Mouse (Mus musculus) heart, embryonic 15.5 days (tissue): ENCODE data around the gene Usp2. TPM values are rescaled to one million over a fixed set of nuclear protein-coding genes. Genes with fewer than 3 reads are reported as not detected.

Experiments used
- ATAC-seq: fragments of 200-750 bp; cut with Nextera tagmentation; replicated peaks from 2 replicates; pipeline ENCODE4 v1.8.0; 2017; ENCODE audit warnings: low read depth, moderate TSS enrichment; ENCODE audit not compliant: insufficient number of reproducible peaks, insufficient read depth, low FRiP score
- H3K27ac ChIP-seq: fragments of 300-500 bp; sonication (generic); 2 replicates; pipeline ENCODE4 v1.5.1; 2015; ENCODE audit warnings: mild to moderate bottlenecking, inconsistent platforms
- H3K27me3 ChIP-seq: fragments of 300-500 bp; sonication (generic); 2 replicates; pipeline ENCODE4 v1.6.1; 2015; ENCODE audit warnings: inconsistent platforms
- H3K36me3 ChIP-seq: fragments of 300-500 bp; sonication (generic); 2 replicates; pipeline ENCODE4 v1.6.1; 2015; ENCODE audit warnings: mild to moderate bottlenecking, inconsistent platforms
- H3K4me1 ChIP-seq: fragments of 300-500 bp; sonication (generic); replicated peaks from 2 replicates; pipeline ENCODE4 v1.6.1; 2015; ENCODE audit warnings: inconsistent platforms
- H3K4me2 ChIP-seq: fragments of 300-500 bp; sonication (generic); 2 replicates; pipeline ENCODE4 v1.6.1; 2015; ENCODE audit warnings: inconsistent platforms, mild to moderate bottlenecking, moderate library complexity
- H3K4me3 ChIP-seq: fragments of 300-500 bp; sonication (generic); 2 replicates; pipeline ENCODE4 v1.5.1; 2015; ENCODE audit warnings: mild to moderate bottlenecking, inconsistent platforms
- H3K9ac ChIP-seq: fragments of 300-500 bp; sonication (generic); 2 replicates; pipeline ENCODE4 v1.6.1; 2015; ENCODE audit warnings: mild to moderate bottlenecking, inconsistent platforms
- H3K9me3 ChIP-seq: fragments of 300-500 bp; sonication (generic); replicated peaks from 2 replicates; pipeline ENCODE4 v1.6.1; 2016; ENCODE audit warnings: inconsistent platforms
- WGBS: fragments of 180-500 bp; shearing (Covaris S2); methylation state at CpG from one replicate; pipeline ENCODE4 v1.1.7; 2015; ENCODE audit warnings: mixed read lengths; 5-methylcytosine and 5-hydroxymethylcytosine counted together
- polyA plus RNA-seq: library from polyadenylated mRNA; unstranded; fragments of >200 nt; fragmentation: Nextera tagmentation; extraction: Ambion mirVana; gene quantifications from 2 replicates; pipeline ENCODE4 v1.2.1, GENCODE M21; 2015

The Usp2 gene
- polyA plus RNA-seq, 1 experiment from 2014 or later = 74.9 TPM

DNA sequence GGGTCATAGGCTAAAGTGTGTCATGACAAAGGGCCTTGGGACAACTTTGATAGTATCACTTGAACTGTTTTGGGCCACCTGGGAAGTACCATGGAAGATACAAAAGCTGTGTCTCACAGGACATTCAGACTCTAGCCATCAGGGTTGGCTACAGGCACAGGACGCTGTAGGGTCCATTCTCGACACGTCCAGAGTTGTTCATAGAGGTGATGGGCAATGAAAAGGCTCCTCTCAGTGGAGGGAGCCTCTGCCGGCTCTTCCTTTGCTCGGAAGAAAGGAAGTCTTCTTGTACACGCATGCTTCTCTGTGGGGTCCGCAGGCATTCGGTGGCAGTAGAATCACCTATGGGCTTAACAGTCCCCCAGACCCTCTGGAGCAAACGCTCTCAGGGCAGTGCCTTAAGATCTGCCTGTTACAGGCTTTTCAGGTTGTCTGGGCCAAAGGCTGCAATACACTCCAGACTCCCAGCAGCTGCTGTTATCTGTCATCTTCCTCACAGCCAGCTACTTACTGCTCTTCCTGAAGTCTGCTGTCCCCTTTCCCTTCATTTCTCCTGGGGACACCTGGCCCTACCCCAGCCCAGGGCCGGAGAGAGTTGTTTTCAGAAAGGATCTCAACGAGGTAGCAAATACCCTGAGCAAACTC, 10.6 kb downstream of the Usp2 start:
- Histone ChIP-seq H3K4me2 (no peak overlapping the region; the same call in 1 of the 2 replicates), H3K27ac (peak overlapping the region; percentile 89), H3K9ac (no peak overlapping the region), H3K4me3 (no peak overlapping the region), H3K36me3 (peaks cover 3% of the 10 kb centered on the region; the same call in 1 of the 2 replicates), H3K4me1 (peaks cover 88% of the 10 kb centered on the region), H3K27me3 (no peaks in the 10 kb centered on the region), H3K9me3 (no peaks in the 10 kb centered on the region)
- 78% methylated on average over 11 of the region's 11 CpGs for WGBS
- ATAC-seq = no peak

DNA sequence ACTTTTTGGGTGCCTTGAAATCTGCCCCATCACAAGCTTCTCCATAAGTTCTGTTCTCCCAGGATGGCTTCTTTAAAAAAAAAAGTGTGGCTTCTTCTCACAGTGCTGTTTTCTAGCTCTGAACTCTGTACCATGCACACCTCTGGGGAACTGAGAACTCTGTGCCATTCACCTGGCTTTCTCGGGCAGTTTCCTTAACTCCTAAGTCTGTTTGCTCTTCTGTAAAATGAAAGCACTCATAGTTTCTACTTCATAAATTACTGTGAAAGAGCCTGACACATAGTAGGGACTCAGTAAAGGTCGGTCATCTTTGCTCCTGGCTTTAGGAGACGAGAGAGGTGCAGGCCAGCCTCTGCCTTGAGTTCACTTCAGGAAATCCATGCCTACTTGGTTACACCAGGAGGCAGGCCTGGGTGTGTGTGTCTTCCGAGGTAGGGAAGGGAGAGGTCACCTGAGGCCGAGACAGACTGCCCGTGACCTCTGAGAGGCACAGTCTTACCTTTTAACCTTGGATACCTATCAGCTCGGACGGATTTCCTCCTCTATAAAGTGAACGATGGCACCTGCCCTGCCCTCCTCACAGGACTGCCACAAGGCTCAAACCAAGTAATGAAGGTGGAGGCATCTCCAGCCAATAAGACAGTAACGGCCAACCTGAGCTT, 11.4 kb downstream of the Usp2 start:
- Histone ChIP-seq H3K4me1 (peaks cover 87% of the 10 kb centered on the region), H3K27ac (peak overlapping the region; percentile 89)

DNA sequence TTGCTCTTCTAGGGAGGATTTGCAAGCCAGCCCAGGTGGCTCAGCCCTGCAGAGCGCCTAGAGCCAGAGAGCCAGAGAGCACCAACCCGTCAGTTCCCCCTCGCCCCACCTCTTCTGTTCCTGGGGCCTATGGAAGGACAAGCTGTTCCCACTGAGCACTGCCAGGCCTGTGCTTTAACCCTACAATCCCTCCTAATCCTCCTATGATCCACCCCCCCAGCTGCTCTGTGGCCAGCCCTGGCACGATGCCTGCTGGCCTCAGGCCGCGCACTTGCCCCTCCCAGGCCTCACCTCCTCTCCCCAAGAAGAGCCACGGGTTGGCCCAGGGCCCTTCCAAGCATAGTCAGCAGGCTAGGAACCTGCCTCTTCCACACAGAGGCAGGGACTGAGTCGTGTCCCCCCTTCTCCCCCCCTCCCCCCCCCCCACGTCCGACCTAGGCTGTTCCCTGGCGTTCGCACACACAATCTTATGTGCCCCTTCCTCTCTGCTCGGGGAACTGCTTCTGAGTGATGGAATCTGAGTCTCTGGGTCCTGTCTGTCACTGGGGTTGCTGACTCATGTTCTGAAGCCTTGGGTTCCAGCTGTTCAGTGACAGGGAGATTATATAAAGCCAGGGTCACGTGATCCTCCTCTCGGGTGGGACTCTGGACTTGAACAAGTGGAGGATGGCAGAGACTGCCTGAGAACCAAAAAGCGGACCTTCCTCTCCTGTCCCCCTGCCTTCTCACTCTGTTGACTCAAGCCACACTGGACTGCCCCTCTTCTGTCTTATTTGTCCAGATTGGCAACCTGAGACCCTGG, 12.3 kb downstream of the Usp2 start:
- H3K4me3 ChIP-seq = no peak overlapping the region
- peak overlapping the region; percentile 50 for H3K4me2 ChIP-seq
- H3K27ac ChIP-seq = peak overlapping the region; percentile 89
- 14% methylated on average over 15 of the region's 16 CpGs for WGBS
- peak; percentile 89 for ATAC-seq
- no peaks in the 10 kb centered on the region for H3K9me3 ChIP-seq
- no peaks in the 10 kb centered on the region for H3K27me3 ChIP-seq
- no peak overlapping the region for H3K9ac ChIP-seq
- peaks cover 3% of the 10 kb centered on the region; the same call in 1 of the 2 replicates for H3K36me3 ChIP-seq
- peaks cover 91% of the 10 kb centered on the region for H3K4me1 ChIP-seq

More for the DNA sequence above, 11.4 kb downstream of the Usp2 start:
- peaks cover 3% of the 10 kb centered on the region; the same call in 1 of the 2 replicates for H3K36me3 ChIP-seq
- no peak for ATAC-seq
- H3K4me3 ChIP-seq = no peak overlapping the region
- peak overlapping the region; percentile 50 for H3K4me2 ChIP-seq
- H3K9me3 ChIP-seq = no peaks in the 10 kb centered on the region
- no peak overlapping the region for H3K9ac ChIP-seq
- 69% methylated on average over 10 of the region's 10 CpGs for WGBS
- H3K27me3 ChIP-seq = no peaks in the 10 kb centered on the region

DNA sequence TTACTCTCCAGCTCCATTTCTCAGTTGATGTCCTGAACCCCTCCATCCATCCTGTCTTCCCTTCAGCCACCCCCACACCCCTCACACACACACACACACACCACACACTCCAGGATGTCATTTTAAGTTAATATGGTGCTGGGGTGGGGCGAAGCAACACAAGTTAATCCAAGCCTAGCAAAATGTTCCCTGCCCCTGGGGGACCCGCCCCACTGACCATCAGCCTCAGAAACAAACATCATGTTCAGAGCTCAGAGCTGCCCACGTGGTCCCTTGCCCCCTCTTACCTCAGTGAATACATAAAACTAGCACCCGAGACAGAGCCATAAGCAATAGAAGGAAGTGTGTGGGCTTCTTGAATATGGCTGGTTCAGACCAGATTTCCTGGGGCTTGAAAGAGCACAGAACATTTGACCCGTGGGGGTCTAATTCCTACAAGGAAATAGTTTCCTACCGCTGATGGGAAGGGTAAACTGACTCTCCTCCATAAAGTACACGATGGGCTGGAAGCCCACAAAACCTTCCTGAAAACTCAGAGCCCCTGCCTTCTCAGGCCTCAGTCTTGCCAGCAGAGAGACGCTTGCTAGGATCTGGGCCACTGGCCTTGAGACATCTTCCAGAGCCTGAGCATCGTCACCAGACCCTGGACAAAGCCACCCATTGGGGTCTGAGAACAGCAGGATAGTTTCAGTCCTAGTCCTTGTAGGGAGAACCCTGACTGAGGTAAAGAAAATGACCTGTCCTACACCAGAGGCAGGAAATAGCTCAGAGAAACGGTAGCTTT, 13.4 kb downstream of the Usp2 start:
- H3K27me3 ChIP-seq = no peaks in the 10 kb centered on the region
- no peaks in the 10 kb centered on the region for H3K9me3 ChIP-seq
- 63% methylated on average over 10 of the region's 10 CpGs for WGBS
- H3K27ac ChIP-seq = peak overlapping the region; percentile 89
- peaks cover 3% of the 10 kb centered on the region; the same call in 1 of the 2 replicates for H3K36me3 ChIP-seq
- no peak overlapping the region for H3K4me3 ChIP-seq
- peaks cover 91% of the 10 kb centered on the region for H3K4me1 ChIP-seq
- no peak overlapping the region for H3K4me2 ChIP-seq
- H3K9ac ChIP-seq = no peak overlapping the region
- ATAC-seq = no peak

DNA sequence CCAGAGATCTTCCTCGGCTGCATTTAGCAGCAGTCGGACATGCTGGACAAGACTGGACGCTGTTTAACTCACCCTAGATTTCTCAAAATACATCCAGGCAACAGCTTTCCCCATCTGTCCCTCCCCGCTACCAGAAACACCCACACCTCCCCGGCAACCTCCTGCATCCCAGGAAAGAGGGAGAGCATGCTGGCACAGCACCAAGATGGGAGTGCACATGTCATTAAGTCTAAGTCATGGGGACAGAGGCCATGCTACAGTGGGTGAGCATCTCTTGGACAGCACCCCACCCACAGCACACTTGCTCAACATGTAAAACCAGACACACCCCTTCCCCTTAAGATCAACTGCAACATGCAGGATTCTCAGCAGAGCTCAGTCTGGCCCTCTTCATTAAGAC, 14.1 kb downstream of the Usp2 start:
- ATAC-seq = no peak
- H3K9me3 ChIP-seq = no peaks in the 10 kb centered on the region
- peaks cover 3% of the 10 kb centered on the region; the same call in 1 of the 2 replicates for H3K36me3 ChIP-seq
- H3K9ac ChIP-seq = no peak overlapping the region
- peaks cover 88% of the 10 kb centered on the region for H3K4me1 ChIP-seq
- WGBS = 46% methylated on average over 5 of the region's 5 CpGs
- H3K27me3 ChIP-seq = 0 out of 2 replicates have a peak, but pooled peaks cover 3% of the 10 kb centered on the region
- H3K27ac ChIP-seq = peak overlapping the region; percentile 38
- H3K4me3 ChIP-seq = no peak overlapping the region
- H3K4me2 ChIP-seq = no peak overlapping the region

DNA sequence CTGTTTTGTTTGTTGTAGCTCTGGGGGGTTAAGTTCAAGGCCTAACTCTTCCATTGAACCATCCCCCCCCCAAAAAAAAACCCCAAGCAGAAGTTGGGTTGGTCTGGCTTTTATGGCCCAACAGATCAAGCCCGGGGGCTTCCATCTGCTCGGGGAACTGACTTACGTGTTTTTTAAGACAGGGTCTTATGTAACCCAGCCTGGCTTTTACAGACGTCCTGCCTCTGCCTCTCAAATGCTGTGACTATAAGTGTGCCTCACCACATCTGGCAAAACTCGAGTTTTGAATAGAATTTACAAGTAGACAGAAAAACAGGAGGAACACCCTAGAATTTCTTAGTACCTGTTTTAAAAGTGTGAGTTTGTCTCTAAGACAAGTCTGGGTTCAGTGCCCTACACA, 14.8 kb downstream of the Usp2 start:
- no peak overlapping the region for H3K4me2 ChIP-seq
- H3K4me3 ChIP-seq = no peak overlapping the region
- H3K4me1 ChIP-seq = peaks cover 84% of the 10 kb centered on the region
- no peak for ATAC-seq
- H3K9me3 ChIP-seq = no peaks in the 10 kb centered on the region
- H3K36me3 ChIP-seq = peaks cover 3% of the 10 kb centered on the region; the same call in 1 of the 2 replicates
- H3K27ac ChIP-seq = no peak overlapping the region
- 0 out of 2 replicates have a peak, but pooled peaks cover 3% of the 10 kb centered on the region for H3K27me3 ChIP-seq
- no peak overlapping the region for H3K9ac ChIP-seq
- 75% methylated on average over 5 of the region's 5 CpGs for WGBS

DNA sequence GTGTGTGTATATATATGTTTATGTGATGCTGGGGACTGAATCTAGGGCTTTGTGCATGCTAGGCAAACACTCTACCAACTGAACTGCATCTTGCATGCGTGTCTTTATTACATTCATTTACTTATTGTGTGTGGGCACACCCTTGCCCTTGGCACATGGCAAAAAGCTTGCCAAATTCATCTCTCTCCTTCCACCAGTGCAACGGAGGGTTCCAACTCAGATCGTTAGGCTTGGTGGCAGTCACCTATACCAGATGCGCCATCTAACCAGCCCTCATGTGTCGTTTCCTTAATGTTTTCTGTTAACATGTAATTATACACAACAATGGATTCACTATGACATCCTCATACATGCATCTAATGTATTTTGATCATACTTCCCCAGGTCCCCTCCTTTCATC, 15.4 kb downstream of the Usp2 start:
- peaks cover 84% of the 10 kb centered on the region for H3K4me1 ChIP-seq
- H3K36me3 ChIP-seq = peaks cover 3% of the 10 kb centered on the region; the same call in 1 of the 2 replicates
- H3K27me3 ChIP-seq = 0 out of 2 replicates have a peak, but pooled peaks cover 3% of the 10 kb centered on the region
- H3K4me3 ChIP-seq = no peak overlapping the region
- peak overlapping the region; percentile 94 for H3K27ac ChIP-seq
- no peak overlapping the region for H3K9ac ChIP-seq
- no peak overlapping the region for H3K4me2 ChIP-seq
- no peaks in the 10 kb centered on the region for H3K9me3 ChIP-seq
- no peak for ATAC-seq
- 94% methylated on average over 5 of the region's 5 CpGs for WGBS

DNA sequence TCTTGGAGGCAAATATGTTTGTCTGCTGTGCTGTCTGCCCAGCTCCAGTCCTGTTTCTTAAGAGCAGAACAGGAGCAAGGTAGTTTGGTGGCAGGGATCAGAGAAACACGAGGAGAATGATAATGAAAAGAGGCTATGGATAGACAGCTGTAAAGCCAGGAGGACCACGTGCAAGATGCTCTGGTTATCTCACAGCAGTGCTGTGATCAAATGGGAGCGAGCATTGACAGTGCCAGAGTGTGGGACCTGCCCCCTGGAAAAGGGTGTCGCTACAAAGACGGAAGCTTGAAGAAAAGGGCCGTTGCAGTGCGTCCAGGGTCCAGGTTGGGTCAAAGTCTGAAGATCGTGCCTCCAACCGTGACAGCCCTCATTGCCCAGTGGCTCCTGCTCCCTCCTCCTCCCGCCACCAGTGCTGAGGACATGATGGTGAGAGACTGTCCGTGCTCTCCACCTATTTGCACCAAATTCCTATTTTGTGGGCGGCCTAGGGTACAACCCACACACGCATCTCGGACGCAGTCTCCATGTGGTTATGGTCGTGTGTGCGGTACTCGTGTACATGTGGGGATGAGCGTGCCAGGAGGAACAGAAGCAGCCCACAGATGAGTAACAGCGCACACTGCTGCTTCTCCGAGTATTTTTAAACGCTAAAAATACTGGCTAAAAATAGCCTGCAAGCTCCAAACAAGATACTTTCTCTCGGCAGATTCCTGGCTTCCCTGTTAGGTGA, 16.7 kb downstream of the Usp2 start:
- H3K27me3 ChIP-seq = 0 out of 2 replicates have a peak, but pooled peaks cover 3% of the 10 kb centered on the region
- peaks cover 84% of the 10 kb centered on the region for H3K4me1 ChIP-seq
- H3K9ac ChIP-seq = peak overlapping the region; percentile 93
- 0 out of 2 replicates have a peak, but pooled peaks have one; percentile 1 for ATAC-seq
- no peaks in the 10 kb centered on the region for H3K36me3 ChIP-seq
- peak overlapping the region; percentile 94 for H3K27ac ChIP-seq
- WGBS = 6% methylated on average over 23 of the region's 23 CpGs
- no peaks in the 10 kb centered on the region for H3K9me3 ChIP-seq
- peak overlapping the region; percentile 78 for H3K4me3 ChIP-seq
- peak overlapping the region; percentile 92 for H3K4me2 ChIP-seq

DNA sequence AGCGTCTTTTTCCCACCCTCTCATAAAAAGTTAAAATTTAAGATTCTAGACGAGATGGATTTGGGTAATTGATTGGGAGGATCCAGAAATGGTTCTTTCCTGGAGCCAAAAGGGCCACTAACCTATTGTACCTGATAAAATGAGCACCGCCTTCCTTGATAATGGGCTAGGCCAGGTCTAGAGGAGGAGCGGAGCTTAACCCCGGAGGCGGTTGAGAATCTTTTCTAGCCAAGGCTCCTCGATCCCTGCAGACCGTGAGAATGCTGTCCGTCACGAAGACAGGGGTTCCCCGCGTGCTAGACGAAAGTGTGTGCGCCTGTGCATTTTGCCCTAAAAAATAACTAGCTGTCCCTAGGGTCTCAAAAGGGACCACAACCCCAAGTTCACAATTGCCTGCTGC, 17.4 kb downstream of the Usp2 start:
- WGBS = under 1% methylated on average over 14 of the region's 14 CpGs
- H3K27me3 ChIP-seq = 0 out of 2 replicates have a peak, but pooled peaks cover 3% of the 10 kb centered on the region
- no peak for ATAC-seq
- peak overlapping the region; percentile 94 for H3K27ac ChIP-seq
- peak overlapping the region; percentile 92 for H3K4me2 ChIP-seq
- peak overlapping the region; percentile 93 for H3K9ac ChIP-seq
- H3K36me3 ChIP-seq = no peaks in the 10 kb centered on the region
- no peaks in the 10 kb centered on the region for H3K9me3 ChIP-seq
- peaks cover 84% of the 10 kb centered on the region for H3K4me1 ChIP-seq
- peak overlapping the region; percentile 78 for H3K4me3 ChIP-seq

DNA sequence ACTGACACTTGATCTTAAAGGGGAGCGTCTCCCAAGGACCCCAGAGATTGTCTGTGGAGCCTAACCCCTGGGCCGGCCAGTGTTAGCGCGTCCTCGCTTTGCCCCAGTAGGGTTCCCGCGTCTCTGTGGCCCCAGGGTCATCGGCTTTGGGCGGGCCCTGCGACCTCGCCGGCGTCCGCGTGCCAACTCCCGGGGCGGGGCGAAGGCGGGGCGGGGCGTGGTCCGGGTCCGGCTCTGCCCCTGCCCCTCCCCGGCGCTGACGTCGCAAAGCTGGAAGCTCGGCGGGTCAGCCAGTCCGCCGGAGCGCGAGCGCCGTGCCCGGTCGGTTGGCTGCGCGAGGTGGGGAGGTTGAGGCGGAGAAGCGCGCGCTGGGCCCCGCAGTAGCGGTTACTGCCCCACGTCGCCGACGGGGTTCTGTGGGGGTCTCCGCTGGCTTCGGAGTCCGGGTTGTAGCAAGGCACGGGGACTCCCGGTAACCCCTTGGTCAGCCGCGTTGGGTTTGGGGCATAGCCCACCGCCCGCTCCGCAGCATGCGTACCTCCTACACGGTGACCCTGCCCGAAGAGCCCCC, 17.9 kb downstream of the Usp2 start:
- Histone ChIP-seq H3K9ac (peak overlapping the region; percentile 93), H3K4me2 (peak overlapping the region; percentile 92), H3K4me1 (peaks cover 84% of the 10 kb centered on the region), H3K9me3 (no peaks in the 10 kb centered on the region), H3K27ac (peak overlapping the region; percentile 94), H3K4me3 (peak overlapping the region; percentile 78), H3K27me3 (0 out of 2 replicates have a peak, but pooled peaks cover 3% of the 10 kb centered on the region), H3K36me3 (no peaks in the 10 kb centered on the region)
- peak; percentile 77 for ATAC-seq
- WGBS = under 1% methylated on average over 62 of the region's 62 CpGs
